Mouse (Mus musculus) cortical plate, adult 2 months (tissue): ENCODE data around the gene Fbxw11.
"Not testable (repeated sequence)": the region's sequence is repeated elsewhere in the genome, so short reads cannot be mapped to it uniquely, and the experiment has no call there.

Source experiments
- CTCF ChIP-seq: fragments of 200-500 bp; IDR thresholded peaks from 2 replicates; pipeline ENCODE4 v1.5.1; 2011; ENCODE audit warnings: mild to moderate bottlenecking, control low read depth, low read length; ENCODE audit not compliant: insufficient read depth; ENCODE audit errors: extremely low read depth
- POLR2A ChIP-seq: fragments of 200-500 bp; IDR thresholded peaks from 2 replicates; pipeline ENCODE4 v1.6.1; 2011; ENCODE audit warnings: mild to moderate bottlenecking, low read length, control low read depth; ENCODE audit not compliant: insufficient read depth; ENCODE audit errors: extremely low read depth

DNA sequence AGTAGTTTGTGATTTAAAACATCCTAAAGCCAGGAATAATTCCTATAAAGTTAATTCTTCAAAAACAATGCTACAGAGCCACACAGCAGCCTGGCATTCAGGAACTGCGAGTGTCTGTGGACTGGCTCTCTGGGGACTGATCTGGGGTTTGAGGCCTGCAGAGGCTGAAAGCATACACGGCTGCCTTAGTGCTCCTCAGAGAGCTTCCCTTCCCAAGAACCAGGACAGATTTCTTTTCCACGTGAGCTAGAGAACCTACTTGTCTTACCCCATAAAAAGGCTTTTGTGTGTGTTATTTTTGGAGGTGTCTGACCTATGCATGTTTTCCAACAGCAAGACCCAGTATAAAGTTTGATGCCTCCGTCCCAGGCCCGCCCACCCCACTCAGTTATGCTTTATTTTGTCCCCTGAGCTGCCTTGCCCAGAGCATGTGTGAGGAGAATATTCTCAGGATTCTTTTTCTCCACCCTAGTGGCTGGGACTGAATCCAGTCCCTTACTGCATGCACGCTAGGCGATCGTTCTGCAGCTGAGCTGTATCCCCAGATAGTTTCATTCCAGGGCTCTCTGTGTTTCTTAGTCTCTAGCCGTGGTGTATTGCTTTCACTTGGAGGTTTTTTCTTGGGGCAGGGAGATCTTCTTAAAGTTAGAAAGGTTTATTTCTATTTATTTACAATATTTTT lies 51.9 kb downstream of the Fbxw11 start:
- TF ChIP-seq CTCF, POLR2A: not testable (repeated sequence)
